ENCODE assay signal across 15 mouse cellular contexts in the genomic region with DNA sequence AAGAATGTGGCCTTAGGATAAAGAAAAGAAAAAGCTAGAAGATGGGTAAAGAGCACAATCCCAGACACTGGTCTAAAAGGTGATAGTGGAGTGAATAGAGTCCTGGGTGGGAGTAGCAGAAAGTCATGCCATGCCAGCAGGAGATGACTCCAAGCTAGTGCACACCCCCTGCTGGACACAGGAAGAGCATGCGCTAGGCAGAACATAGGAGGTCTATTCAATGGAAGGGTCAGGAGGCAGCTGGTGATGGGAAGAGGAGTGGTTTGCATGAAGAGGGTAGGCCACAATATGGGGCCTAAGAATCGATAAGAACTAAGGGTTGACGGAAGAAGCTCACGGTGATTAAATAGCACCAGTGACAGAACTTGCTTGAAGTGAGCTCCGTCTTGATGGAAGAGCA.
DNase-seq lines count a peak whose midpoint lies in the region; TF ChIP-seq lines count a peak whose summit lies in the region.
"Had no signal": no experiment of that assay in that cellular context is flagged by ENCODE, and none has a peak within 500 bp of the region (broad histone marks: within the 10 kb centered on the region; RNA-seq: fewer than 3 reads in every experiment).

No protein-coding gene starts in this region.

- no peak for DNase-seq in layer of hippocampus, adult 2 months (ENCODE audit: low spot score in 2 of 2)
- no peak for DNase-seq in layer of hippocampus, adult 9-11 months
- no peak for DNase-seq in testis, postnatal 10 days (ENCODE audit: low spot score)
- DNase-seq in ES-CJ7 (ENCODE audit: low read depth, low spot score): peak; percentile 25
- peak; percentile 35 for DNase-seq in testis, postnatal 14 days (ENCODE audit: low spot score)
- no peak for DNase-seq in layer of hippocampus, adult 11-12 months (ENCODE audit: low spot score)
- DNase-seq: cerebellum, adult 9-10 months; embryo, embryonic 11 days; gastrocnemius, postnatal 10 days had no signal

- no peaks in the 10 kb centered on the region for H3K4me1 ChIP-seq in testis, adult 2 months (ENCODE audit: control insufficient read depth, insufficient read depth, low read length)
- H3K4me1 ChIP-seq: embryonic facial prominence, embryonic 15.5 days; forebrain, embryonic 10.5 days; hindbrain, embryonic 13.5 days; limb, embryonic 12.5 days; lung, embryonic 15.5 days had no signal

- no peak for TF ChIP-seq POLR2A in testis, adult 2 months (IDR thresholded peaks at IDR 0.05; ENCODE audit: control insufficient read depth, low read depth, low read length)

- no peaks in the 10 kb centered on the region for H3K27me3 ChIP-seq in testis, adult 2 months (ENCODE audit: control insufficient read depth, insufficient read depth, low read length)
- H3K27me3 ChIP-seq: embryonic facial prominence, embryonic 15.5 days; hindbrain, embryonic 13.5 days; limb, embryonic 12.5 days; lung, embryonic 15.5 days had no signal

- no peak overlapping the region for H3K4me3 ChIP-seq in layer of hippocampus, adult 2 months
- H3K4me3 ChIP-seq in testis, adult 2 months (ENCODE audit: control insufficient read depth, low read depth, low read length): no peak overlapping the region
- H3K4me3 ChIP-seq: embryonic facial prominence, embryonic 15.5 days; forebrain, embryonic 10.5 days; hindbrain, embryonic 13.5 days; limb, embryonic 12.5 days; lung, embryonic 15.5 days had no signal

- peak; percentile 36 for TF ChIP-seq CTCF in layer of hippocampus, adult 2 months (conservative IDR thresholded peaks at IDR 0.05)
- peak; percentile 25; the same call in 1 of the 2 replicates for TF ChIP-seq CTCF in testis, adult 2 months (IDR thresholded peaks at IDR 0.05; ENCODE audit: control insufficient read depth, insufficient read depth, insufficient replicate concordance, low read depth, low read length)

- no peaks in the 10 kb centered on the region for H3K36me3 ChIP-seq in testis, adult 2 months (ENCODE audit: control insufficient read depth, insufficient read depth, low read length)
- H3K36me3 ChIP-seq: embryonic facial prominence, embryonic 15.5 days; forebrain, embryonic 10.5 days; hindbrain, embryonic 13.5 days; limb, embryonic 12.5 days; lung, embryonic 15.5 days had no signal

- no peak overlapping the region for H3K27ac ChIP-seq in layer of hippocampus, adult 2 months
- H3K27ac ChIP-seq in testis, adult 2 months (ENCODE audit: control insufficient read depth, insufficient read depth, low read depth, low read length): no peak overlapping the region
- H3K27ac ChIP-seq: embryonic facial prominence, embryonic 15.5 days; forebrain, embryonic 10.5 days; hindbrain, embryonic 13.5 days; limb, embryonic 12.5 days; lung, embryonic 15.5 days had no signal

Comparison
In these comparisons a context has a peak if more than half of its experiments do, and no peak if none do; other contexts are left out.
1. DNase-seq: peak in ES-CJ7 (single experiment) and testis, postnatal 14 days (single experiment); none in layer of hippocampus, adult 2 months (0 of 2), layer of hippocampus, adult 9-11 months (single experiment), testis, postnatal 10 days (single experiment) and layer of hippocampus, adult 11-12 months (single experiment).